Mouse (Mus musculus): ENCODE results near the gene Alcam.

GRCm38 (mm10) chr16:52439600-52439999, 14.3 kb downstream of the Alcam start:
- no peak for TF ChIP-seq GATA1 (IDR thresholded peaks at IDR 0.05; ENCODE audit: borderline replicate concordance, low read length)
- TF ChIP-seq FLI1 (IDR thresholded peaks at IDR 0.05; ENCODE audit: low read length), result no peak
